Mouse (Mus musculus) thymus, adult 2 months (tissue): ENCODE data around the gene Zfp618. TPM values are rescaled to one million over a fixed set of nuclear protein-coding genes. Genes with fewer than 3 reads are reported as not detected.

Source experiments
- DNase-seq: peaks from one replicate; pipeline ENCODE4 v3.0.0; 2021
- H3K27ac ChIP-seq: fragments of 200-500 bp; 2 replicates; pipeline ENCODE4 v1.5.1; 2012; ENCODE audit warnings: low read length, control low read depth; ENCODE audit not compliant: control insufficient read depth, insufficient read depth
- H3K27me3 ChIP-seq: fragments of 200-500 bp; 2 replicates; pipeline ENCODE4 v1.6.1; 2012; ENCODE audit warnings: mild to moderate bottlenecking, low read length, moderate library complexity, mixed read lengths; ENCODE audit not compliant: control insufficient read depth, insufficient read depth
- H3K36me3 ChIP-seq: fragments of 200-500 bp; 2 replicates; pipeline ENCODE4 v1.6.1; 2012; ENCODE audit warnings: mild to moderate bottlenecking, low read length, moderate library complexity; ENCODE audit not compliant: control insufficient read depth, insufficient read depth
- H3K4me1 ChIP-seq: fragments of 200-500 bp; replicated peaks from 2 replicates; pipeline ENCODE4 v1.6.1; 2012; ENCODE audit warnings: low read length; ENCODE audit not compliant: control insufficient read depth, insufficient read depth
- H3K4me3 ChIP-seq: fragments of 200-500 bp; 2 replicates; pipeline ENCODE4 v1.5.1; 2012; ENCODE audit warnings: mild to moderate bottlenecking, low read length, control low read depth, moderate library complexity; ENCODE audit not compliant: control insufficient read depth, insufficient read depth
- CTCF ChIP-seq: fragments of 200-500 bp; IDR thresholded peaks from 2 replicates; pipeline ENCODE4 v1.5.1; 2012; ENCODE audit warnings: mild to moderate bottlenecking, control low read depth, low read length, moderate library complexity, borderline replicate concordance; ENCODE audit not compliant: control insufficient read depth, poor library complexity, insufficient read depth; ENCODE audit errors: extremely low read depth
- POLR2A ChIP-seq: fragments of 200-500 bp; IDR thresholded peaks from 2 replicates; pipeline ENCODE4 v1.6.1; 2012; ENCODE audit warnings: mild to moderate bottlenecking, low read length, control low read depth, moderate library complexity; ENCODE audit not compliant: control insufficient read depth, poor library complexity, insufficient read depth; ENCODE audit errors: extremely low read depth
- WGBS: fragments of 180-500 bp; shearing (Covaris S2); methylation state at CpG from one replicate; pipeline ENCODE4 v1.1.7; 2018; 5-methylcytosine and 5-hydroxymethylcytosine counted together
- polyA plus RNA-seq: library from polyadenylated mRNA; depleted of rRNA; stranded (reverse); fragments of >200 nt; gene quantifications from 2 replicates; pipeline ENCODE4 v1.2.3, GENCODE M21; 2012

Gene Zfp618
- polyA plus RNA-seq, 1 experiment, result 1.9 TPM

DNA sequence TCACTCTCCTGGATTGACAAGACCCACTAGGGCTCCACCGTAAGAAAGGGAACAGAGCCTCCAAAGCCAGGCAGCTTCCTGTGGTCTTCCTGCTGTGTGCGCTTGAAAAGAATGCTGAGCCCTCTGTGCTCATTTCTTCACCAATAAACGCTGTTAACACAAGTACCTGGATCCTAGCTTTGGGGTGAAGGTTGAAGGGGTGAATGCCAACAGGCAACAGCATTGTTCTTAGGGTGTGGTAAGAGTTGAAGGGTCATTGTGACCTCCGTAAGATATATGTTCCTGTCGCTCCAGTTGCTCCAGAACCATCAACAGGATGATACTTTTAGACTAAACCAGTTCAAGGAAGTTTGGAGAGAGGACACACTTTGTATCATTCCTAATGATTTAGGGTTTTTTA lies 189.3 kb downstream of the Zfp618 start, which contains the start of gene Ambp:
Ambp (minus strand) TSS at position 101 of the 400 bp plus-strand sequence.
- TF ChIP-seq POLR2A, result no peak
- no peak for TF ChIP-seq CTCF
- H3K4me3 ChIP-seq, result no peak within 1 kb of the TSS
- whole genome bisulfite sequencing, result 45% methylated on average over 5 of the region's 5 CpGs
- H3K27me3 ChIP-seq, result no peaks in the 10 kb centered on the region
- no peaks in the 10 kb centered on the region for H3K4me1 ChIP-seq
- H3K27ac ChIP-seq, result no peak within 1 kb of the TSS
- no peak for DNase-seq
- no peaks in the 10 kb centered on the region for H3K36me3 ChIP-seq

GRCm38 (mm10) chr4:63155596-63155995 lies 190.2 kb downstream of the Zfp618 start:
- Histone ChIP-seq H3K27ac (no peak overlapping the region), H3K4me1 (no peaks in the 10 kb centered on the region), H3K4me3 (no peak overlapping the region), H3K36me3 (no peaks in the 10 kb centered on the region), H3K27me3 (no peaks in the 10 kb centered on the region)
- TF ChIP-seq CTCF (no peak), POLR2A (no peak)
- no peak for DNase-seq
- 27% methylated on average over 2 of the region's 2 CpGs for WGBS

- Histone ChIP-seq H3K4me1 (no peaks in the 10 kb centered on the region), H3K27me3 (no peaks in the 10 kb centered on the region), H3K4me3 (no peak overlapping the region), H3K36me3 (no peaks in the 10 kb centered on the region), H3K27ac (no peak overlapping the region)
- no peak for TF ChIP-seq CTCF
- TF ChIP-seq POLR2A, result no peak
- WGBS, result 73% methylated on average over 8 of the region's 8 CpGs
- DNase-seq, result no peak
Observed at GRCm38 (mm10) chr4:63156726-63157634, 191.6 kb downstream of the Zfp618 start.

DNA sequence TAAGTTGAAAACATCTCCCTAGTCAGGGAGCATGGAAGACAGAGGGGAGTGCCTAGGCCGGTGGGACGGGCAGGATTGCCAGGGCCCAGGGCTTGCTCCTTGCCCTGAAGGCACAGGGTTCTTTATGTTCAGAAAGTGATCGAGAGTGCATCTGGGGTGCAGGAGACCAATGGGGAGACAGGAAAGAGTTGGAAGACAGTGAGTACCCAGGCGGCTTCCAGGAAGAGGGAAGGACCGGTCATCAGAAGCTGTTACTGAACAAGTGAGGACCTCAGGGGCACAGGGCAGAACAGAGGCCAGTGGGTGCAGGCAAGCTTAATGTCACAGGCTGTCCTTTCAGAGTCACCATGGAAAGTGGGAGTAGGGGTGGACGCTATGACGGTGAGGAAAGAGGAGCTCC lies 192.8 kb downstream of the Zfp618 start:
- 96% methylated on average over 7 of the region's 7 CpGs for WGBS
- Histone ChIP-seq H3K4me1 (no peaks in the 10 kb centered on the region), H3K4me3 (no peak overlapping the region), H3K27me3 (no peaks in the 10 kb centered on the region), H3K27ac (no peak overlapping the region), H3K36me3 (no peaks in the 10 kb centered on the region)
- no peak for DNase-seq
- no peak for TF ChIP-seq POLR2A
- no peak for TF ChIP-seq CTCF

GRCm38 (mm10) chr4:63158961-63159592 lies 193.7 kb downstream of the Zfp618 start:
- DNase-seq, result peak; percentile 87
- Histone ChIP-seq H3K36me3 (no peaks in the 10 kb centered on the region), H3K4me1 (no peaks in the 10 kb centered on the region), H3K27ac (no peak overlapping the region), H3K27me3 (no peaks in the 10 kb centered on the region), H3K4me3 (no peak overlapping the region)
- WGBS, result 26% methylated on average over 5 of the region's 5 CpGs
- TF ChIP-seq CTCF (peak; percentile 76; the same call in 1 of the 2 replicates), POLR2A (no peak)

GRCm38 (mm10) chr4:63165636-63166035 lies 200.3 kb downstream of the Zfp618 start:
- no peak for TF ChIP-seq POLR2A
- no peak for TF ChIP-seq CTCF
- no peak overlapping the region for H3K27ac ChIP-seq
- H3K4me1 ChIP-seq, result peaks cover 12% of the 10 kb centered on the region
- no peak for DNase-seq
- no peak overlapping the region for H3K4me3 ChIP-seq
- H3K36me3 ChIP-seq, result no peaks in the 10 kb centered on the region
- H3K27me3 ChIP-seq, result no peaks in the 10 kb centered on the region
- 96% methylated on average over 4 of the region's 4 CpGs for WGBS

GRCm38 (mm10) chr4:63166323-63166722 lies 200.9 kb downstream of the Zfp618 start:
- Histone ChIP-seq H3K4me3 (no peak overlapping the region), H3K27me3 (no peaks in the 10 kb centered on the region), H3K36me3 (no peaks in the 10 kb centered on the region), H3K4me1 (peaks cover 12% of the 10 kb centered on the region), H3K27ac (no peak overlapping the region)
- no peak for TF ChIP-seq CTCF
- DNase-seq, result peak; percentile 43
- WGBS, result 63% methylated on average over 5 of the region's 5 CpGs
